Mouse (Mus musculus): ENCODE data around the gene G530012D18Rik. TPM values are rescaled to one million over a fixed set of nuclear protein-coding genes. Genes with fewer than 3 reads are reported as not detected.

G530012D18Rik gene
- not detected for polyA plus RNA-seq (2017; shearing (Covaris generic))

DNA sequence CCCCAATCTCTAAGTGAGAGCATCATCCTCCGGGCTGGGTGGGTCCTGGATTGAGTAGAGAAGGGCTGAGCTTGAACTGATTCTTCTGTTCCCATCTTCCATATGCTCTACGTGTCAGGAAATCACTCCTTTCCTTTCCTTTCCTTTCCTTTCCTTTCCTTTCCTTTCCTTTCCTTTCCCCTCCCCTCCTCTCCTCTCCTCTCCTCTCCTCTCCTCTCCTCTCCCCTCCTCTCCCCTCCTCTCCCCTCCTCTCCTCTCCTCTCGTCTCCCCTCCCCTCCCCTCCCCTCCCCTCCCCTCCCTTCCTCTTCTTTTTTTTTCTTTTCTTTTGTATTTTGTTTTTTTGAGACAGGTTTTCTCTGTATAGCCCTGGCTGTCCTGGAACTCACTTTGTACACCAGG lies at the start of gene G530012D18Rik:
TSS of gene G530012D18Rik (plus strand) at position 301 of the 400 bp plus-strand sequence.

DNA sequence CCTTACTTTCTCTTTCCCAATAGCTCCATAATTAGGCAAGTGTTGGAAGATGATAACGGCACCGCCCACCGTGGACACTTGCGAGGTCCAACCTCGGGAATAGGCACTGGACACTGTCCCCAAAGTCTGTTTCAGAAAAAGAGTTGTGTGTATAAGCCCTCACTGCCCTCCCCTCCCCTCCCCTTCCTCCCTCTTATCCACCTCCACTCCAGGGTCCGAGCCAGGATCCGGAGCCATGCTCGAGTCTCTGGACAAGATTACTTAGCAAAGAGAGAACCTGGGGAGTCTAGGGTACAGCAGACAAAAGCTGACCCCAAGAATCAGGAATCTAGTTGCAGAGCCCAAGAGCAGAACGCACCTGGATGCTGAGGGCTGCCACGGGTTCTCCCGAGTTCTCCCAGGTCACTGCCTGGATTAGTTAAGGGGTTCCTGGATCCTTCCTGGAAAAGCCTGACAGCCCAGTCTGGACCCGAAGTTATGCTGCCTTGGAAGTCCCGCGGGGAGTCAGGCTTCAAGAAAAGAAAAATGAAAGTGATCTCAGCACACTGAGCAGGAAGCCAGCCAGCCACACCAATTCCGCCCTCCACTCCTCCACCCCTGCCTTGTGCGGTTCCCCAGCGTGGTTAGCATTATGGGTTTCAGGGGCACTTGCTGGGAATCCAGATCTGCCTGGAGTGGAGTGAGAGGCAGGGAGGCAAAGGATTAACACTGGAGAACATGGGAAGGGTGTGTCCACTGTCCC lies 23.0 kb downstream of the G530012D18Rik start, which contains the start of gene Sp110:
TSS of gene Sp110 (minus strand) at position 547 of the 742 bp plus-strand sequence.

DNA sequence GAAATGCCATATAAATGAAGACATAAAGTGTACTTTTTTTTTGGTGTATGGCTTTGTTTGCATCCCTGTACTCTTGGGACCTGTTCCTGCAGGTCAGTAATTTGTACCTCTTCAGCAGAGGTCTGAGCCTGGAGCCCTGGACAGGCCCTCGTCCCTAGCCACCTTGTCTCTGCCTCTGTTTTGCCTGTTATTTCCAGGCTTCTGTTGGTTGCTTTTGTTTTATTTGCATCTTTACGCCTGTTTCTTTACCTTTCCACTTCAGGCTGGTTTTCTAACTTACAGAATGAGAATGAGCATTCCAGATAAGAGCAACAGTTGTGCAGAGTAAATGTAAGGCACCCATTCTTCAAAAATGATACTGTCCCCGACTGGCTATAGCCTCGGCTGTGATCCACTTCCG lies 24.6 kb downstream of the G530012D18Rik start, which contains the start of gene Sp140:
TSS of gene Sp140 (plus strand) at position 301 of the 400 bp plus-strand sequence.

Other genes starting within 250 kb of the G530012D18Rik start
- 166 TPM for gene Sp110, start 23.1 kb downstream of the G530012D18Rik start, polyA plus RNA-seq (2017; shearing (Covaris generic))
- 35.6 TPM for gene Sp140, start 24.7 kb downstream of the G530012D18Rik start, polyA plus RNA-seq (2017; shearing (Covaris generic))
- 509 TPM for gene Sp100, start 74.3 kb downstream of the G530012D18Rik start, polyA plus RNA-seq (2017; shearing (Covaris generic))
- gene A630001G21Rik, start 203.0 kb downstream of the G530012D18Rik start, polyA plus RNA-seq (2017; shearing (Covaris generic)), result 27.2 TPM
- 160 TPM for gene Cab39, start 217.8 kb downstream of the G530012D18Rik start, polyA plus RNA-seq (2017; shearing (Covaris generic))

All from effector memory CD4-positive, alpha-beta T cell, adult 7 months (primary cell).